Mouse (Mus musculus) pancreas, adult 10 weeks (tissue): ENCODE data around the gene Xpot. TPM values are rescaled to one million over a fixed set of nuclear protein-coding genes. Genes with fewer than 3 reads are reported as not detected.

Experiments used
- polyA plus RNA-seq: library from polyadenylated mRNA; stranded (reverse); fragments of 350-450 nt; fragmentation: Illumina TruSeq; extraction: RNeasy Lipid Tissue Mini Kit (QIAGEN cat#74804); gene quantifications from one replicate; pipeline ENCODE4 v1.2.3, GENCODE M21; 2015; ENCODE audit warnings: low read depth, low replicate concordance; ENCODE audit not compliant: insufficient read depth

Gene Xpot
- 24.4 TPM for polyA plus RNA-seq

DNA sequence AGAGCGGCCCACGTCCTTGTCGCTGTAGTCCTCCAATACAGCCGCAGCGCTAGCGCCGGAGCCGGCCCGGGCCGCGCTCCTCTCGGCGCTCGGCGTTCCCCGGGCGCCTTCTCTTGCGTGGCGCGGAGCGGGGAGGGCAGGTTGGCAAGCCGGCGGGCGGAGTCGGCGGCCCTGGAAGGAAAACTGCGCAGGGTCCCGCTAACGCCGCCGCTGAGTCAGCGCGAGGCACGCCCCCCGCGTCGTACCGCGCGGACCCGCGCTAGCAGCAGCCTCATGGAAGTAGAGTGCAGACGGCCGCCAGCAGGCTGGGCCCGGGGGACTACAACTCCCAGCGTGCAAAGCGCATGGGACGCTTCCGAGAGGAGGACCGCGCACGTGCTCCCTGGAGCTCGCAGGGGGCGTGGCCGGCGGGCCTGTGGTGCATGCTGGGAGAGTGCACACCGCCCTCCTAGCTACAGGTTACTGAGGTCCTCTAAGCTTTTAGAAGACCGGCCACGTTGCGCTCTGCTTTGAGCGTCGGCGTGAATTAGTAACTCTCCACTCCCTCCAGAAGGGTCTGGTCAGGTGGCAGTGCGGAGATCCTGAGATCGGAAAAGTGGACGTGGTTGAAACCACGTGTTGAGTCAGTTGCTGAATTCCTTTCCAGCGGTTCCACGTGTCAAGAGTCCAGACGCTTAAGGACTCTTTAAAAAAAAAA, at the start of gene Xpot:
Xpot (minus strand) TSS at position 147 of the 697 bp plus-strand sequence.

GRCm38 (mm10) chr10:121641272-121642053, 15.3 kb upstream of the Xpot start, which contains the start of gene D930020B18Rik:
Gene D930020B18Rik (plus strand): TSS chr10:121641588.

DNA sequence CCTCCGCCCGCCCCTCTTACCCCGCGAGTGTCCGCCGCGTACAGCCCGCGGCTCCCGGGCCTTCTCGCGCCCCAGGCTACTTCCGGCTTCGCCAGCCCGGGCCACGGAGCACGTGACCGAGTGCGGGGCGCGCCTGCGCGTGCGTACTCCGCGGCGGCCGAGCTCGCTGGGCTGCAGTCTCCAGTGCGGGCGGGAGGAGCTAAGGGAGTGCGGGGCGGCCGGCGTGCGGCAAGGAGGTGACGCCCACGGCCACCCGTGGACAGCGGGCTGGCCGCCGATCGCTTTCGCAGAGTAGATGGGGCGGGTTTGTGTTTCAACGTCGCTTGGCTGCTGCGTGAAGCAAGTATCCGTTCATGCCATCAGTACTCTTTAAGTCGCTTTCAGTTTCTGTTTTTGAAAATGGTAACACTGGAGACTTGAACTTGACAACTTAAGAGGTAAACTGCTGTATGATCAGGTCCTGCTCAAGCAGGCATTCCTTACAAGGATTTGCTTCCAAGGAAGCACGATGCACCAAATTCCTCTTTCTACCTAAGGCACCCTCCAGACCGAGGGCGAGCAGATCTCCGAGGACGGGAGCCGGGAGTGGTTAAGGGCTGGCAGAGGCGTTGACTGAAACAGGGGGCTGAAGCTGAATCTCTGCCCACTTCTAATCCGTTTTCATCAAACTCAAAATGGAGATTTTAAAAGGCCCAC, 39.3 kb downstream of the Xpot start, which contains the start of gene Tbk1:
Tbk1 (minus strand) TSS at position 113 of the 696 bp plus-strand sequence.

Other genes starting within 250 kb of the Xpot start
- gene Rassf3, start 150.0 kb downstream of the Xpot start, polyA plus RNA-seq: 14.8 TPM
- gene Tbk1, start 39.5 kb downstream of the Xpot start, polyA plus RNA-seq: 10.8 TPM
- gene D930020B18Rik, start 15.3 kb upstream of the Xpot start, polyA plus RNA-seq: 0.70 TPM
- gene BC048403, start 113.6 kb upstream of the Xpot start, polyA plus RNA-seq: 0.85 TPM